16 mouse cellular contexts compared by ENCODE assay signal in the genomic region with DNA sequence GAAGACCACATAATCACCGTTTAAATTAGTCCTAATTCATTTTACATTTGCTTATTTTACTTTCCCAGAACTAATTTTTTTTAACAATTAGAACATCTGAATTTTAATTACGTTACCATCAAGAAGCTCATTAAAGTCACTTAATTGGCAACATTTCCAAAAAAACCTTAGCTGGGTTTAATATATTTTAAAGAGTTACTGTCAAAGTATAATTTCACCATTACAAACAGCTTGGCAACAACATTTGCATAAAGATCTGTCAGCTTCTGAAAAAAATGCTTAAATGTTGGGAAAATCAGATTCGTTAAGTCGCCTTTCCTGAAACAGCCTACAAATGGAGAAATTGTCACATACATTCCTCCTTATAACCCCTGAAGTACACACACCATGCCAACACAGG. TPM values are rescaled to one million over a fixed set of nuclear protein-coding genes. Genes with fewer than 3 reads are reported as not detected.
DNase-seq lines count a peak whose midpoint lies in the region; ATAC-seq lines count a peak whose summit lies in the region.
"Had no signal": no experiment of that assay in that cellular context is flagged by ENCODE, and none has a peak within 500 bp of the region (broad histone marks: within the 10 kb centered on the region; RNA-seq: fewer than 3 reads in every experiment).

No protein-coding gene starts in this region.

- no peaks in the 10 kb centered on the region for H3K27me3 ChIP-seq in forebrain, embryonic 14.5 days (replicated peaks; ENCODE audit: control insufficient read depth, insufficient read depth, low read length)
- H3K27me3 ChIP-seq in forebrain, embryonic 10.5 days (ENCODE audit: poor library complexity, severe bottlenecking): no peaks in the 10 kb centered on the region
- no peaks in the 10 kb centered on the region for H3K27me3 ChIP-seq in forebrain, embryonic 16.5 days (replicated peaks; ENCODE audit: control insufficient read depth, insufficient read depth, low read length)
- no peaks in the 10 kb centered on the region for H3K27me3 ChIP-seq in forebrain, embryonic 11.5 days (ENCODE audit: control insufficient read depth, insufficient read depth, low read length)
- H3K27me3 ChIP-seq: embryonic facial prominence, embryonic 12.5 days had no signal

- no peaks in the 10 kb centered on the region for H3K9me3 ChIP-seq in forebrain, embryonic 14.5 days (replicated peaks; ENCODE audit: control insufficient read depth, low read length)
- H3K9me3 ChIP-seq in forebrain, embryonic 10.5 days: no peaks in the 10 kb centered on the region
- H3K9me3 ChIP-seq in forebrain, embryonic 16.5 days (ENCODE audit: control insufficient read depth, low read length): no peaks in the 10 kb centered on the region
- no peaks in the 10 kb centered on the region for H3K9me3 ChIP-seq in forebrain, embryonic 11.5 days (ENCODE audit: control insufficient read depth, low read length)
- H3K9me3 ChIP-seq: embryonic facial prominence, embryonic 10.5 days; embryonic facial prominence, embryonic 12.5 days had no signal

- peak; percentile 21 for ATAC-seq in forebrain, embryonic 14.5 days
- ATAC-seq in forebrain, embryonic 16.5 days: peak; percentile 9; the same call in 1 of the 2 replicates
- ATAC-seq in forebrain, embryonic 11.5 days (replicated peaks; ENCODE audit: low FRiP score): no peak

- peak; percentile 75 for DNase-seq in forebrain, embryonic 14.5 days (ENCODE audit: low spot score)
- DNase-seq in forebrain, embryonic 10.5 days (ENCODE audit: extremely low spot score, low spot score): no peak
- DNase-seq in forebrain, embryonic 11.5 days (ENCODE audit: low spot score): no peak
- DNase-seq in testis, postnatal 14 days (ENCODE audit: low spot score): no peak
- DNase-seq: adrenal gland, adult 2 months; adrenal gland, postnatal 10 days; adrenal gland, postnatal 25 days; cerebellum, adult 11-12 months; cerebellum, adult 2 months; cerebellum, adult 9-10 months; cerebellum, postnatal 25 days had no signal

- 23% methylated on average over 4 of the region's 4 CpGs for whole genome bisulfite sequencing in forebrain, embryonic 14.5 days
- WGBS in forebrain, embryonic 10.5 days: 82% methylated on average over 4 of the region's 4 CpGs
- 21% methylated on average over 4 of the region's 4 CpGs for WGBS in forebrain, embryonic 16.5 days
- 65% methylated on average over 4 of the region's 4 CpGs for WGBS in forebrain, embryonic 11.5 days

- H3K27ac ChIP-seq in forebrain, embryonic 14.5 days (ENCODE audit: low read depth, low read length): no peak overlapping the region
- H3K27ac ChIP-seq in forebrain, embryonic 10.5 days: no peak overlapping the region
- H3K27ac ChIP-seq in forebrain, embryonic 16.5 days (ENCODE audit: low read length): peak overlapping the region; percentile 18; the same call in 1 of the 2 replicates
- H3K27ac ChIP-seq in forebrain, embryonic 11.5 days (ENCODE audit: low read depth, low read length): no peak overlapping the region
- H3K27ac ChIP-seq: embryonic facial prominence, embryonic 10.5 days; embryonic facial prominence, embryonic 12.5 days had no signal

- no peak overlapping the region for H3K4me3 ChIP-seq in forebrain, embryonic 14.5 days (ENCODE audit: low read depth, low read length)
- H3K4me3 ChIP-seq in forebrain, embryonic 10.5 days: no peak overlapping the region
- no peak overlapping the region for H3K4me3 ChIP-seq in forebrain, embryonic 16.5 days (replicated peaks; ENCODE audit: low read length)
- H3K4me3 ChIP-seq in forebrain, embryonic 11.5 days (ENCODE audit: low read depth, low read length): no peak overlapping the region
- H3K4me3 ChIP-seq: embryonic facial prominence, embryonic 10.5 days; embryonic facial prominence, embryonic 12.5 days had no signal

- H3K9ac ChIP-seq in forebrain, embryonic 14.5 days (ENCODE audit: low read length): no peak overlapping the region
- H3K9ac ChIP-seq in forebrain, embryonic 16.5 days (replicated peaks; ENCODE audit: low read depth, low read length): no peak overlapping the region
- H3K9ac ChIP-seq in forebrain, embryonic 11.5 days (ENCODE audit: low read length): no peak overlapping the region
- H3K9ac ChIP-seq: embryonic facial prominence, embryonic 12.5 days had no signal

- peaks cover 2% of the 10 kb centered on the region; the same call in 1 of the 2 replicates for H3K4me1 ChIP-seq in forebrain, embryonic 14.5 days (ENCODE audit: control insufficient read depth, insufficient read depth, low read length)
- H3K4me1 ChIP-seq in forebrain, embryonic 10.5 days: peaks cover 9% of the 10 kb centered on the region
- peaks cover 9% of the 10 kb centered on the region for H3K4me1 ChIP-seq in forebrain, embryonic 16.5 days (replicated peaks; ENCODE audit: control insufficient read depth, insufficient read depth, low read length)
- no peaks in the 10 kb centered on the region for H3K4me1 ChIP-seq in forebrain, embryonic 11.5 days (replicated peaks; ENCODE audit: control insufficient read depth, insufficient read depth, low read length)
- H3K4me1 ChIP-seq: embryonic facial prominence, embryonic 10.5 days; embryonic facial prominence, embryonic 12.5 days had no signal

- no peak overlapping the region for H3K4me2 ChIP-seq in forebrain, embryonic 14.5 days (ENCODE audit: low read length)
- no peak overlapping the region for H3K4me2 ChIP-seq in forebrain, embryonic 16.5 days (ENCODE audit: low read length)
- H3K4me2 ChIP-seq in forebrain, embryonic 11.5 days (ENCODE audit: low read depth, low read length, severe bottlenecking): no peak overlapping the region
- H3K4me2 ChIP-seq: embryonic facial prominence, embryonic 12.5 days had no signal

- H3K36me3 ChIP-seq in forebrain, embryonic 14.5 days (ENCODE audit: control insufficient read depth, insufficient read depth, low read length): no peaks in the 10 kb centered on the region
- no peaks in the 10 kb centered on the region for H3K36me3 ChIP-seq in forebrain, embryonic 10.5 days (replicated peaks)
- no peaks in the 10 kb centered on the region for H3K36me3 ChIP-seq in forebrain, embryonic 16.5 days (ENCODE audit: control insufficient read depth, insufficient read depth)
- no peaks in the 10 kb centered on the region for H3K36me3 ChIP-seq in forebrain, embryonic 11.5 days (ENCODE audit: control insufficient read depth, insufficient read depth, low read length)
- H3K36me3 ChIP-seq: embryonic facial prominence, embryonic 10.5 days; embryonic facial prominence, embryonic 12.5 days had no signal

RNA-seq across cellular contexts. Expression of a gene that starts 14.6 kb away (rescaled TPM):
- polyA plus RNA-seq in forebrain, embryonic 14.5 days (2014; fragmentation: Nextera tagmentation; extraction: Ambion mirVana): 2.7 and 3.0 TPM in 2 replicates
- not detected in 2 replicates for polyA plus RNA-seq in forebrain, embryonic 10.5 days (2016; fragmentation: Nextera tagmentation; extraction: Ambion mirVana)
- polyA plus RNA-seq in forebrain, embryonic 16.5 days (2015; fragmentation: Nextera tagmentation; extraction: Ambion mirVana): 2.7 and 2.8 TPM in 2 replicates
- not detected in 2 replicates for polyA plus RNA-seq in forebrain, embryonic 11.5 days (2014; fragmentation: Nextera tagmentation; extraction: Ambion mirVana)
- polyA plus RNA-seq: adrenal gland, adult 2 months; C2C12; cerebellum, adult 2 months; cortical plate, adult 2 months; embryonic facial prominence, embryonic 10.5 days had no signal
